Mouse (Mus musculus) gastrocnemius, postnatal 10 days (tissue): ENCODE measurements at regions not wholly inside any gene's neighbourhood (a gene's known extent, or its start where the extent isn't known, plus 50 kb on each side); places are given as distances from the start of the nearest gene placed in this dataset.
A peak's percentile ranks its signal among the peaks of the same experiment; 100 is the strongest.
"Not testable (repeated sequence)": the region's sequence is repeated elsewhere in the genome, so short reads cannot be mapped to it uniquely, and the experiment has no call there.

Source experiments
- DNase-seq: peaks from one replicate; pipeline ENCODE4 v3.0.0; 2021; ENCODE audit warnings: mixed read lengths

- no peak for DNase-seq
Measured at GRCm38 (mm10) chr3:49686182-49686895, 70.8 kb downstream of the Pcdh18 start.

- no peak for DNase-seq
Measured at GRCm38 (mm10) chr3:49674921-49675320, 82.2 kb downstream of the Pcdh18 start.

DNA sequence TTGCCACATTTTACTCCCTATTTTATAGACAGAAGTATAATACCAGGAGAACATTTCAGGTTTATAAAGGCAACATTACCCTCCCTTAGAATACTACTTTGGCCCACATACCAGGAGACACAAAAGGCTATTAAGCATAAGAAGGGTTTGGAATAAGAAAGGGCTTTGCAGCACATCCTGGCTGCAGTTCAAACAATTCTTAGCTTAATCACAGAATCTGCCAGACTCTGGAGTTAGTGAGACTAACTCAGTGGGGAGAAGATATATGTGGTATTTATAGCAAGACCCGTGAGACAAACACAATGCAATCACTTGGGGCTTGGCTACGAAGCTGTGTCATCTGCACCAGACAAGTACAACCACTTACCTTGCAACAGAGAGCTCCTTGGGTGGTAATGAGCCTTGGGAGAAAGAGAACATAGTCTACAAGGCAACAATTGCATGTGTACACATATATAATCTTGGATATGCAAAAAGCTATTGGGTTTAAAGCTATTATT, 84.4 kb downstream of the Pcdh18 start:
- DNase-seq = no peak

- DNase-seq = no peak
Measured at GRCm38 (mm10) chr3:49667543-49668338, 89.4 kb downstream of the Pcdh18 start.

DNA sequence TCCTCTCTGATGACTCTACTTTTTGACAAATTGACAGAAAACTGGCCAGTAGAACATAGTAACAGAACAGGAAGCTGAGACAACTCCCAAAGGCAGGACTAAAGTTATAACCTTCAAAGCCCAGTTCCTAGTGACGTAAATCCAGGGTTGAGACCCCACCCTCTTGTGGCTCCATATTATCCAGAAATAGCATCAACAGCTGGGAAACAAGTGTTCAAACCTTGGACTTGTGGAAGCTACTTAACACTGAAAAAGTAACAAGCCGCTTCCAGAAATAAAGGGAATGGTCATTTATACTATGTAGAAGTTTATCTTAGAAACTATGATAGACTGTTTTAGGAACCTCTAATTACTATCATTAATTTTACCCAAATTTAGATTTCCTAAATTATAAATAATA, 90.6 kb downstream of the Pcdh18 start:
- DNase-seq = no peak

GRCm38 (mm10) chr3:49648895-49649175, 108.3 kb downstream of the Pcdh18 start:
- no peak for DNase-seq

DNA sequence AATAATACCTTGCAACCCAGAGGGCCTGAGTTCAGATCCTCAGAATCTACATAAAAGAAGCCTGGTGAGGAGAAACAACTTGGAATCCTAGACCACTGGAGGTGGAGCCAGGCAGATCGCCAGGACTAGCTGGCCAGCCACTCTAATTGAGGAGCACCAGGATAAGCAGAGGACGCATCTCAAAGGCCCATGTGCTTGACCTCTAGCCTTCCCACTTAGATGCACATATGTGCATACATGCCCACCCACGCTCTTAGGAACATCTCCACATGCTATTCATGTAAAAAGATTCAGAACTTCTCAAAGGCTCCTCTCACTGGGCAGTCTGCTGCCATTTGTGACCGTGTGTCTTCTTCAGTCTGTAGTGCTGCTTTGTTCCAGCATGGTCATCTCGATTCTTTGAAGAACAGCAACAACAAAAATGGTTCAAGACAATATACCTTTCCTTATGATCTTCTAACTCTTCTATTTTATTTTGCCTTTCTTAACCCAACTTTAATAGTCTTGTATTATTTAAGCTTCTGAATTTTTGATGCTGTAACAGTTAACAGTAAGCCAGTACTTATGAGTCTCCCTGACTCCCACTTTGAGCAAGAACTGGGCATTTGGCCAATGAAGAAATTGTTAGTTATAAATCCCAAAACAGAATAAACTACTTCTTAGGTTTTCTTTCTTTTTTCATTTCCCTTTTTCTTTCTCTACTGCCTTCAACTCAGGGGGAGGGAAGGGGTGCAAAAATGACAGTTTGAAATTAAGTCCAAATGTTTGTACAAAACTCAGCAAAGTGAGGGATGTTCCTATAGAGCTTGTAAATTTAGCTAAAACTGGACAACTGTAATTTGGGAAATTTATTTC, 108.9 kb downstream of the Pcdh18 start:
- peak; percentile 19 for DNase-seq

- no peak for DNase-seq
Measured at GRCm38 (mm10) chr3:49644993-49645392, 112.1 kb downstream of the Pcdh18 start.

- DNase-seq = no peak
Measured at GRCm38 (mm10) chr3:49643871-49644270, 113.3 kb downstream of the Pcdh18 start.

DNA sequence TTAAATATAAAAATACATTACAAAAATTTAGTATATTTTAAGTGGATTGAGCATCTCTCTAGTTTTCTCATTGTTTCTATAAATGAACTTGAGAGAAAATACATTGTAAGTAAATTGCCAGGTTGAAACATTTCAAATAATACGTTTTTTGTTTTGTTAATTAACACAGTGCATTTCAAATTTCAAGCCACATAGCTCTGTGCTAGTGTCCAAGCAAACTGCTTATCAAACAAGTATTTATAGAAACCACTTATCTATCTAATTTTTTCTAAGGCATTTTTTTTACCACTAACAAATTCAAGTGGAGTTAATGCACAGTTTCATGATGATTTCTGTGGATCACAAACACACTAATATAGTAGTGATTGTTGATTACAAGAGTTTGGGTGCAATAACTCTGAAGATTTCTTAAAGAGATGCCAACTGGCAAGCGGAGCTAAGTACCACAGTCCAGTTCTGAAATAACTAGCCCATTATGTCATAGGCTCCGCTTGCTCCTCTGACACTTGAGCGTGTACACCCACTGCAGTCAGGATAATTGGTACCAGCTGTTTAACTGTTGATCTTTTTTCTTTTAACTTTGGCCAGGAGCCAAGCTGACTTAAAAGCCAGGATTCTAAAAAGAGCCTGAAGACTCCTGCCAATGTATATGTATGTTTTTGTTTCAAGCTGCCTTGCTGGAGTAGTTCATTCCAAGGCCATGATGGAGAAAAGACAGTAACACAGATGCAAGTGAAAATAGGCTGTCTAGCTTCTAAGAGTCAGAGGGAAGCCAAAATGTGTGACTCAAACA, 115.0 kb downstream of the Pcdh18 start:
- DNase-seq = peak; percentile 15

GRCm38 (mm10) chr3:49641411-49641810, 115.7 kb downstream of the Pcdh18 start:
- no peak for DNase-seq

DNA sequence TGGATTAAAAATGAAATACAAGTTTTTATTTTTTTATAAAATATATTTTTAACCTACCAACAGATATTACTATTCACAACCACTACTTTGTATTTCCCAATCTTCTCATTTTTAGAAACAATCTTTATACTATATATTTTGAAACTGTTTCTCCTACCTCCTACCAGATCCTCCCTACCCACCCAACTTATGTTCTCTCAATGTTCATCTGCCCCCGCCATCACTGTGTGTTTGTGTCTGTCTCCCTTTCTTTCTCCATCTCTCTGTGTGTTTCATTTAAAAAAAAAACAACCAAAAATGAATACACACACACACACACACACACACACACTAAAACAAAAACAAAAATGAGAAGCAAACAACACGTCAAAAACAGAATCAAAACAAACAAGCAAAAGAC, 118.5 kb downstream of the Pcdh18 start:
- DNase-seq = no peak

- no peak for DNase-seq
Measured at GRCm38 (mm10) chr3:49636676-49637075, 120.4 kb downstream of the Pcdh18 start.

GRCm38 (mm10) chr3:49592706-49593451, 164.2 kb downstream of the Pcdh18 start:
- no peak for DNase-seq

DNA sequence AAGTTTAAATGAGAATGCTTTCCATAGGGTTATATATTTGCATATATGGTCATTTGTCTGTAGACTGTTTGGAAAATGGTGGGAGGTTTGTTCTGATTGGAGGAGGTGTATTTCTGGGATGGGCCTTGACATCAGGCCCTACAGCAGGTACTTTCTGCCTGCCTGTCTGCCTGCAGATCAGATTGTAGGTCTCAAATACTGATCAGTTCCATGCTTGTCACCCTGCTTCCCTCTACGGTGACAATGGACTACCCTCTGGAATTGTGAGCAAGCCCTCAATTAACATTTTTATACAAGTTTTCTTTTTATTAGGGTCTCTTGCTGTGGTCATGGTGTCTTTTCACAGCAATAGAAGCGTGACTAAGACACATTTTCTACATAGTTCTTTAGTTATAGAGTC, 166.9 kb downstream of the Pcdh18 start:
- no peak for DNase-seq

GRCm38 (mm10) chr3:49586531-49587168, 170.5 kb downstream of the Pcdh18 start:
- DNase-seq = no peak

- not testable (repeated sequence) for DNase-seq
Measured at GRCm38 (mm10) chr3:49585962-49586361, 171.2 kb downstream of the Pcdh18 start.

GRCm38 (mm10) chr3:49566769-49567729, 190.1 kb downstream of the Pcdh18 start:
- DNase-seq = no peak

DNA sequence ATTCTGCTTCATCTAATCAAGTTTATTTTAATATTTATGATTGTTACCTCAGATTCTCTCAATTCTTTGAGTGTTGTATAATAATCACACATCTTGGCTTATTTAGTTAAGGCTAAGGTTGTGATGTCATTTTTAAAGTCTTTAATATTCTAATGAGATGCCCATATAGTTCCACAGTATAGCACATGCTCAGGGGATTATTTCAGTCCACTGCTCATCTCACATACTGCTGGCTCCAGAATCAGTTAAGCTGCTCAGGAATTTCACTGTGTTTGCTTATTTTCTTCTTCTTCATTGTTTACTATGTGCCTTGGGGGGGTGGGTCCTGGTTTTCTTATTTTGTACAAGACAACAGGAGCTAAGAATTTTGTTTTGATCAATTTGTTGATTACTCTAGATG, 229.5 kb downstream of the Pcdh18 start:
- no peak for DNase-seq

DNA sequence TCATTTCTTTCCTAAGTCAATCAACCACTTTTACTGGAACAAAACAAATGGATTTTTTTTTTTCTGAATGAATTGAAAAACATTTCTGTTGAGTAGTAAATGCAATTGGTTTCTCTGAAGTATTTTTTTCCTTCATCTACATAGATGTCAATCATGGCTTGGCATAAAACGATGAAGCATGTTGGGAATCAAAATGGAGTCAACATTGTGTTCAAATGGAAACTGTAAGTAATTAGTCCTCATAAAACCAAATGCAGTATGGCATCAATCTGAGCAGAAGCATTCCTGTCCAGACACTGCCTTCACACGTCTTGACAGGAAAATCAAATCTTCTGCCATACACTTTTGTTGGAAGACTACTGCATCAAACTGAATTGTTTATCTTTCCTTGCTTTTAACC, 237.0 kb downstream of the Pcdh18 start:
- no peak for DNase-seq
